9 mouse cellular contexts compared by ENCODE assay signal in genomic region chr4:35417866-35418265, GRCm38 (mm10).
DNase-seq lines count a peak whose midpoint lies in the region; ATAC-seq and TF ChIP-seq lines count a peak whose summit lies in the region.
"Had no signal": no experiment of that assay in that cellular context is flagged by ENCODE, and none has a peak within 500 bp of the region (broad histone marks: within the 10 kb centered on the region; RNA-seq: fewer than 3 reads in every experiment).

No protein-coding gene starts in this region.

- no peaks in the 10 kb centered on the region for H3K36me3 ChIP-seq in G1E (replicated peaks)
- H3K36me3 ChIP-seq: limb, embryonic 15.5 days had no signal

- no peak overlapping the region for H3K4me3 ChIP-seq in G1E (ENCODE audit: low read depth, low read length)
- H3K4me3 ChIP-seq in lung, adult 2 months (replicated peaks; ENCODE audit: extremely low read depth, low read depth, low read length): no peak overlapping the region
- H3K4me3 ChIP-seq: limb, embryonic 15.5 days had no signal

- no peaks in the 10 kb centered on the region for H3K9me3 ChIP-seq in G1E (replicated peaks)
- H3K9me3 ChIP-seq: limb, embryonic 15.5 days had no signal

- DNase-seq in layer of hippocampus, postnatal 10 days (ENCODE audit: low spot score in 2 of 2): peak; percentile 57 to 67
- DNase-seq in layer of hippocampus, adult 9-10 months (ENCODE audit: low spot score): no peak
- DNase-seq in G1E (ENCODE audit: low spot score) (no peak), MN1 (ENCODE audit: low spot score) (no peak)
- peak; percentile 69 for DNase-seq in adrenal gland, postnatal 14 days
- DNase-seq in forelimb bud, embryonic 11.5 days (ENCODE audit: low read depth, low spot score): peak; percentile 65
- peak; percentile 4 for DNase-seq in lung, adult 2 months
- DNase-seq in testis, postnatal 14 days (ENCODE audit: low spot score): peak; percentile 7

- no peaks in the 10 kb centered on the region for H3K27me3 ChIP-seq in G1E (ENCODE audit: insufficient read depth, low read length)
- H3K27me3 ChIP-seq: limb, embryonic 15.5 days had no signal

- peak; percentile 32; the same call in 1 of the 2 replicates for TF ChIP-seq CTCF in G1E (IDR thresholded peaks at IDR 0.05; ENCODE audit: low read depth, low read length)
- TF ChIP-seq CTCF in lung, adult 2 months (IDR thresholded peaks at IDR 0.05; ENCODE audit: insufficient read depth, low read length): no peak

- TF ChIP-seq POLR2A in lung, adult 2 months (IDR thresholded peaks at IDR 0.05; ENCODE audit: borderline replicate concordance, extremely low read depth, low read depth, low read length): no peak

- no peaks in the 10 kb centered on the region for H3K4me1 ChIP-seq in G1E (ENCODE audit: insufficient read depth, low read depth, low read length)
- no peaks in the 10 kb centered on the region for H3K4me1 ChIP-seq in lung, adult 2 months (ENCODE audit: control insufficient read depth, insufficient read depth, low read length)
- H3K4me1 ChIP-seq: limb, embryonic 15.5 days had no signal

- ATAC-seq in G1E (ENCODE audit: extremely low read depth, insufficient number of reproducible peaks, low FRiP score, poor library complexity, severe bottlenecking): no peak; the same call in 1 of the 2 replicates

- 53% methylated on average over 3 of the region's 3 CpGs for WGBS in lung, adult 2 months

Comparison
In these comparisons a context has a peak if more than half of its experiments do, and no peak if none do; other contexts are left out.
1. DNase-seq: peak in layer of hippocampus, postnatal 10 days (2 of 2), adrenal gland, postnatal 14 days (single experiment), forelimb bud, embryonic 11.5 days (single experiment), lung, adult 2 months (single experiment) and testis, postnatal 14 days (single experiment); none in layer of hippocampus, adult 9-10 months (single experiment), G1E (single experiment) and MN1 (single experiment).